Mouse (Mus musculus) neural tube, embryonic 15.5 days (tissue): ENCODE measurements around the gene Mtmr4. TPM values are rescaled to one million over a fixed set of nuclear protein-coding genes. Genes with fewer than 3 reads are reported as not detected.

Source experiments
- ATAC-seq: fragments of 200-750 bp; cut with Nextera tagmentation; 2 replicates; pipeline ENCODE4 v1.8.0; 2017; ENCODE audit warnings: mild to moderate bottlenecking, moderate TSS enrichment, moderate library complexity; ENCODE audit not compliant: low FRiP score
- H3K27ac ChIP-seq: fragments of 300-500 bp; sonication (generic); replicated peaks from 2 replicates; pipeline ENCODE4 v1.5.1; 2015; ENCODE audit warnings: mild to moderate bottlenecking, inconsistent platforms
- H3K27me3 ChIP-seq: fragments of 300-500 bp; sonication (generic); replicated peaks from 2 replicates; pipeline ENCODE4 v1.6.1; 2015; ENCODE audit warnings: inconsistent platforms
- H3K36me3 ChIP-seq: fragments of 300-500 bp; sonication (generic); 2 replicates; pipeline ENCODE4 v1.6.1; 2015; ENCODE audit warnings: inconsistent platforms
- H3K4me1 ChIP-seq: fragments of 300-500 bp; sonication (generic); 2 replicates; pipeline ENCODE4 v1.6.1; 2015; ENCODE audit warnings: inconsistent platforms
- H3K4me2 ChIP-seq: fragments of 300-500 bp; sonication (generic); 2 replicates; pipeline ENCODE4 v1.6.1; 2015; ENCODE audit warnings: inconsistent platforms, mild to moderate bottlenecking, moderate library complexity
- H3K4me3 ChIP-seq: fragments of 300-500 bp; sonication (generic); replicated peaks from 2 replicates; pipeline ENCODE4 v1.5.1; 2015; ENCODE audit warnings: mild to moderate bottlenecking, inconsistent platforms
- H3K9ac ChIP-seq: fragments of 300-500 bp; sonication (generic); replicated peaks from 2 replicates; pipeline ENCODE4 v1.6.1; 2015; ENCODE audit warnings: mild to moderate bottlenecking, inconsistent platforms
- H3K9me3 ChIP-seq: fragments of 300-500 bp; sonication (generic); replicated peaks from 2 replicates; pipeline ENCODE4 v1.6.1; 2016; ENCODE audit warnings: inconsistent platforms
- WGBS: fragments of 180-500 bp; shearing (Covaris S2); methylation state at CpG from one replicate; pipeline ENCODE4 v1.1.7; 2015; ENCODE audit warnings: mixed read lengths; 5-methylcytosine and 5-hydroxymethylcytosine counted together
- polyA plus RNA-seq: library from polyadenylated mRNA; unstranded; fragments of >200 nt; fragmentation: Nextera tagmentation; extraction: Ambion mirVana; gene quantifications from 2 replicates; pipeline ENCODE4 v1.2.1, GENCODE M21; 2015

Mtmr4 gene
- polyA plus RNA-seq, 1 experiment from 2014 or later: 42.8 TPM

- H3K4me2 ChIP-seq: no peak overlapping the region
- H3K27ac ChIP-seq: no peak overlapping the region
- H3K36me3 ChIP-seq: no peaks in the 10 kb centered on the region
- no peaks in the 10 kb centered on the region for H3K27me3 ChIP-seq
- no peak for ATAC-seq
- 75% methylated on average over 7 of the region's 7 CpGs for WGBS
- no peak overlapping the region for H3K9ac ChIP-seq
- H3K9me3 ChIP-seq: no peaks in the 10 kb centered on the region
- no peak overlapping the region for H3K4me3 ChIP-seq
- H3K4me1 ChIP-seq: peaks cover 17% of the 10 kb centered on the region
Observed at GRCm38 (mm10) chr11:87573751-87574150, 18.2 kb upstream of the Mtmr4 start.

GRCm38 (mm10) chr11:87574520-87575180 lies 17.3 kb upstream of the Mtmr4 start:
- no peak overlapping the region for H3K4me3 ChIP-seq
- 76% methylated on average over 21 of the region's 21 CpGs for WGBS
- no peak overlapping the region for H3K27ac ChIP-seq
- H3K4me2 ChIP-seq: no peak overlapping the region
- no peak overlapping the region for H3K9ac ChIP-seq
- no peaks in the 10 kb centered on the region for H3K9me3 ChIP-seq
- H3K27me3 ChIP-seq: no peaks in the 10 kb centered on the region
- H3K4me1 ChIP-seq: peaks cover 23% of the 10 kb centered on the region
- no peak for ATAC-seq
- H3K36me3 ChIP-seq: no peaks in the 10 kb centered on the region

- Histone ChIP-seq H3K4me3 (peak overlapping the region; percentile 66), H3K4me2 (peak overlapping the region; percentile 95), H3K27ac (peak overlapping the region; percentile 78; the same call in 1 of the 2 replicates), H3K27me3 (no peaks in the 10 kb centered on the region), H3K4me1 (peaks cover 23% of the 10 kb centered on the region), H3K9ac (peak overlapping the region; percentile 74), H3K36me3 (no peaks in the 10 kb centered on the region), H3K9me3 (no peaks in the 10 kb centered on the region)
- 26% methylated on average over 6 of the region's 6 CpGs for WGBS
- no peak for ATAC-seq
Observed at GRCm38 (mm10) chr11:87577601-87578248, 14.2 kb upstream of the Mtmr4 start.

- peaks cover 23% of the 10 kb centered on the region for H3K4me1 ChIP-seq
- peak overlapping the region; percentile 74 for H3K9ac ChIP-seq
- no peaks in the 10 kb centered on the region for H3K27me3 ChIP-seq
- WGBS: under 1% methylated on average over 40 of the region's 40 CpGs
- ATAC-seq: peak; percentile 87
- peak overlapping the region; percentile 78 for H3K27ac ChIP-seq
- peak overlapping the region; percentile 95 for H3K4me2 ChIP-seq
- H3K9me3 ChIP-seq: no peaks in the 10 kb centered on the region
- peak overlapping the region; percentile 66 for H3K4me3 ChIP-seq
- no peaks in the 10 kb centered on the region for H3K36me3 ChIP-seq
Observed at GRCm38 (mm10) chr11:87578249-87578962, 13.6 kb upstream of the Mtmr4 start.

GRCm38 (mm10) chr11:87578963-87579601 lies 12.9 kb upstream of the Mtmr4 start:
- Histone ChIP-seq H3K36me3 (no peaks in the 10 kb centered on the region), H3K9ac (peak overlapping the region; percentile 74), H3K4me3 (peak overlapping the region; percentile 66), H3K4me2 (peak overlapping the region; percentile 95), H3K4me1 (peaks cover 23% of the 10 kb centered on the region), H3K27me3 (no peaks in the 10 kb centered on the region), H3K9me3 (no peaks in the 10 kb centered on the region), H3K27ac (peak overlapping the region; percentile 78)
- ATAC-seq: peak; percentile 64
- 19% methylated on average over 10 of the region's 10 CpGs for WGBS

GRCm38 (mm10) chr11:87579713-87580112 lies 12.2 kb upstream of the Mtmr4 start:
- no peak for ATAC-seq
- H3K27me3 ChIP-seq: no peaks in the 10 kb centered on the region
- no peak overlapping the region for H3K4me3 ChIP-seq
- H3K4me1 ChIP-seq: peaks cover 23% of the 10 kb centered on the region
- peak overlapping the region; percentile 95; the same call in 1 of the 2 replicates for H3K4me2 ChIP-seq
- H3K9me3 ChIP-seq: no peaks in the 10 kb centered on the region
- no peak overlapping the region for H3K9ac ChIP-seq
- no peak overlapping the region for H3K27ac ChIP-seq
- WGBS: 28% methylated on average over 1 of the region's 1 CpGs
- no peaks in the 10 kb centered on the region for H3K36me3 ChIP-seq

- no peak overlapping the region for H3K27ac ChIP-seq
- H3K9ac ChIP-seq: no peak overlapping the region
- ATAC-seq: no peak
- H3K36me3 ChIP-seq: no peaks in the 10 kb centered on the region
- WGBS: 50% methylated on average over 10 of the region's 10 CpGs
- no peaks in the 10 kb centered on the region for H3K27me3 ChIP-seq
- H3K4me1 ChIP-seq: peaks cover 23% of the 10 kb centered on the region
- no peaks in the 10 kb centered on the region for H3K9me3 ChIP-seq
- no peak overlapping the region for H3K4me2 ChIP-seq
- no peak overlapping the region for H3K4me3 ChIP-seq
Observed at GRCm38 (mm10) chr11:87580543-87581085, 11.3 kb upstream of the Mtmr4 start.

GRCm38 (mm10) chr11:87581161-87581865 lies 10.6 kb upstream of the Mtmr4 start:
- Histone ChIP-seq H3K9me3 (no peaks in the 10 kb centered on the region), H3K4me3 (no peak overlapping the region), H3K4me2 (no peak overlapping the region), H3K27me3 (no peaks in the 10 kb centered on the region), H3K9ac (no peak overlapping the region), H3K27ac (no peak overlapping the region), H3K4me1 (peaks cover 23% of the 10 kb centered on the region), H3K36me3 (no peaks in the 10 kb centered on the region)
- WGBS: 88% methylated on average over 12 of the region's 12 CpGs
- ATAC-seq: no peak

- H3K9ac ChIP-seq: no peak overlapping the region
- no peak overlapping the region for H3K27ac ChIP-seq
- H3K4me3 ChIP-seq: no peak overlapping the region
- H3K4me1 ChIP-seq: peaks cover 22% of the 10 kb centered on the region
- H3K4me2 ChIP-seq: no peak overlapping the region
- H3K9me3 ChIP-seq: no peaks in the 10 kb centered on the region
- 85% methylated on average over 8 of the region's 8 CpGs for WGBS
- ATAC-seq: no peak
- H3K36me3 ChIP-seq: no peaks in the 10 kb centered on the region
- H3K27me3 ChIP-seq: no peaks in the 10 kb centered on the region
Observed at GRCm38 (mm10) chr11:87581933-87582710, 9.8 kb upstream of the Mtmr4 start.

- Histone ChIP-seq H3K36me3 (no peaks in the 10 kb centered on the region), H3K27me3 (no peaks in the 10 kb centered on the region), H3K27ac (no peak overlapping the region), H3K4me1 (peaks cover 9% of the 10 kb centered on the region), H3K4me3 (no peak overlapping the region), H3K9me3 (no peaks in the 10 kb centered on the region), H3K9ac (no peak overlapping the region), H3K4me2 (no peak overlapping the region)
- 85% methylated on average over 6 of the region's 6 CpGs for WGBS
- no peak for ATAC-seq
Observed at GRCm38 (mm10) chr11:87583291-87584034, 8.5 kb upstream of the Mtmr4 start.
